Mouse (Mus musculus): ENCODE data around the gene Wdr91.

The Wdr91 gene

DNA sequence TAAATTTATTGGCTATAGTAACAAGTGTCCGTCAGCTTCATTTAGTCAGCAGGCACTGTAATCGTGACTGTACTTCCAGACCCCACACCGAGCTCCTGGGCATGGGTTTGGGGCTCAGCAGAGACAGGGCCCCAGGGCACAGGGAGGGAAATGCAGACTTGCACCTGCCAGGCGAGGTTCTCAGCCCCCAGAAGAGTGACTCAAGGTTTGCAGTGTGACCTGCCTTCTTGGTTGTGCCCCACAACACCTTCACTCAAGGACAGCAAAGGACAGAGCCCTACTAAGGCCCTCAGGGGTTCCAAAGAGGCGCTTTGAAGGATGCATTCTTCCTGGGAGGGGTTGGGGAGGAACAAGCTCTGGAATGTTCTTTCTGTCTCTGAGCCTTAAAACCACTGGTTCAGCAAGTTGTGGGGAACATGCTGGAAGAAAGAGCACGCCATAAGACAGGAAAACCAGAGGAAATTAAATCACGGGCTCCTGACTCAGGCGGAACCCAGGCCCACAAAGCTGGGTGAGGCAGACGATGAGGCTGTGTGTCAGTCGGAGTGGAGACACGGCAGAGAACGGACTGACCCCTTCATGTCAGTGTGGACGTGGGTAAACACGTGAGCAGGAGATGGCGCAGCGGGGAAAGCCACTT, 31.5 kb downstream of the Wdr91 start:
- no peak for DNase-seq (ENCODE audit: low spot score)

DNA sequence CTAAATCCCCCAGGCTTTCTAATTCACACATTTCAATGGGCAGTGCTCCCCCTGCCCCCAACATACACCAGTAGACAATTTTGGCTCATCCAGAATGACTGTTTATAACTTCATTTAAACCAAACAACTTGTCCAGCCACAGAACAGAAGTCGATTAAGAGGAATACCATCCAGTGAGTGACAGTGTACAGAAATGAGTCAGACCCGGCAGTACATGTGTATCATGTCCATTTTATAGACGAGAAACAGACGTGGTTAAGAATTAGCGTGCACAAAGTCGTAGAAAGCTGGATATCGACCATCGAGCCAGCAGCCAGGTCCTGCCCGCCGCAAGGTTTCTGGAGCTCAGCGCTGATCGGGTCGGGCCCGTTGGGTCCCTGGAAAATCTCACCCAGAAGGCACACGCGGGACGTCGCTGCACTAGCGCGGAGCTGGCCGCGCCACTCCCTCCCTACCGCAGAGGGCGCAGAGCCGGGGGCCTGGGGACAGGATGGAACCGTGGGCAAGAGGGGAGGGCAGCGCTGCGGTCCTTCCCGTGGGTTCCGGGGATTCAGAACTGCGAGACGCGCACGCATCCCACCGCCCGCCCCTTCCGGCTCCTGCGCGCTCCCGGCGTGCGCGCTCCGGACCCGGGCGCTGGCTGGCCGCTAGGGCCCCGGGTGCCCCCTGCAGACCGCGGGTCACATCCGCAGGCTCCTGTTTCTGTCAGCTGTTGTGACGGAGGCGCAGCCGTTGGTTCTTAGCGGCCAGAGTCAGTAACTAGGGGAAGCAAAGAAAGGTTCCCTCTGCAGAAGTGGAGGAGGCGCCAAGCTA, 33.0 kb downstream of the Wdr91 start, which contains the start of gene Cyren:
Gene Cyren (minus strand): TSS at position 552 of the 813 bp plus-strand sequence.
- peak; percentile 86 for DNase-seq (ENCODE audit: low spot score)

DNA sequence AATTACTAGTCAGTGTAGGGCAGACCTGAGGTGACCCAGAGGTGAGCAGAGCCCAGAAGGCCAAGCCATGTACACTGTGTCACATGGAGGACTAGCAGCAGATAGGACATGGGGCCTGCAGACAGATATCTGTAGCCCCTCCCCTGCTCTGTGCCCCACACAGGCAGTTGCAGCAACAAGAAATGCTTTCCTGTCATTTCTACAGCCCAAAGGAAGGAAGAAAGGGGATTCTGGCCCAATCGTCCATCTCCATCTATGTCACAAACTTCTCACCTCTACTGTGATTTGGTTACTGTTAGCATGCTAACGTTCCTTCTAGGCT, 33.9 kb downstream of the Wdr91 start:
- DNase-seq (ENCODE audit: low spot score): no peak

DNA sequence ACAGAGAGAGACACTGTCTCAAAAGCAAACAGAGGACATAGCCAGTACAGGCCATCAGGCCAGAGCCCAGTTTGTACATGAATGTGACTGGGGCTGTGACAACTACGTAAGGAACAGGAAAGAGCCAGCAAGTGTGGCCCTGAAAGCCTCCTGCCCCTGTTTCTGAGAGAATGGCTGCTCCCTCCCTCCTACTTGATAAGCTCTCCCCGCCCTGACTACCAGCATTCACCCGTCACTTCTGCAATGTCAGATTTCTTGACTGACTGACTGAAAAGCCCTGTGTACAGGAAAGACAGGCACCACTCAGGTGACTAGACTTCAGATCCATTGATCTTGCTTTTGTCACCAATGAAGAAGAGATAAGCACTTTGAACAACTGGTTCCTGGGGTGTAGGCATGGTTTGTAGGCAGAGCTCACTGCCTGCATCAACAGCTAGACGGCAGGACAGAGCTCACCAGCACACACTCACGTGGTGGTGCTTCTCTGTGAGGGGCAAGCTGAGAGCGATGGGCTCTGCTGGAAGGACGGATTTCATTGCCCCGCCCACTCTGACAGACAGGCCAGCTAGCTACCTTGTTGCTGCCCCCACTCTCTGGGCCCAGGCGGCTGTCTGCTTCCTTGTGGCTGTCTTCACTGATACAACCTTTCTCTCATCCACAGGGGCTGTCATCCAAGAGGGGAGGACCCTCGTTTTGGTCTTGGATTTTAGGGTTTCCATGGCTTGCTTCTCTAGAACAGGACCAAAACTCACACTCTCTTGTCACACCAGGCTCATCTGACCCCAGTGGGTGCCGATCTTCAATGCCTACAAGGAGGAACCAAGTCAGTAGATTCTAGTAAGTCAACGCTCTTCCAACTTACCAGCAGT, 34.5 kb downstream of the Wdr91 start:
- no peak for DNase-seq (ENCODE audit: low spot score)

DNA sequence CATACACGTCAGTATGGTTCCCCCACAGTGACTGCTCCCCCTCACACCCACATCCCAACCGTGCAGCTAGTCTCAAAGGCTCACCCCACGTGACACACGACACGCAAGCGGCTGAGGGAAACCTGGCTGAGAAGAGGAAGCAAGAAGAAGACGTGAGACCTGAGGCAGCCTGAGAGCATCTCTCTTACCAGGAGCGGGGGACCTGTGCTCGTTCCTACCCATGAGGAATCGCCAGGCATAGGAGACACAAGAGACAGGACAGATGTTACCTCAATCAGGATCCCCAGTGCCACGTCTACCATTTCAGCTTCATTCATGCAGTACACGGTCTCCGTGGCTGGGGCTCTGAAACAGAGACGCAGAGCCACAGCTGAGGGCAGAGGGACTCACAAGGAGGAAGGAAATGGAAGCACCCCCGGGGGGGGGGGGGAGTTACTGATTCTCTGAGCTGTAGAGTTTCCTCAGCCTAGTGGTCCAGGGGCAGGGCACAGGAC, 35.4 kb downstream of the Wdr91 start:
- DNase-seq (ENCODE audit: low spot score): no peak

DNA sequence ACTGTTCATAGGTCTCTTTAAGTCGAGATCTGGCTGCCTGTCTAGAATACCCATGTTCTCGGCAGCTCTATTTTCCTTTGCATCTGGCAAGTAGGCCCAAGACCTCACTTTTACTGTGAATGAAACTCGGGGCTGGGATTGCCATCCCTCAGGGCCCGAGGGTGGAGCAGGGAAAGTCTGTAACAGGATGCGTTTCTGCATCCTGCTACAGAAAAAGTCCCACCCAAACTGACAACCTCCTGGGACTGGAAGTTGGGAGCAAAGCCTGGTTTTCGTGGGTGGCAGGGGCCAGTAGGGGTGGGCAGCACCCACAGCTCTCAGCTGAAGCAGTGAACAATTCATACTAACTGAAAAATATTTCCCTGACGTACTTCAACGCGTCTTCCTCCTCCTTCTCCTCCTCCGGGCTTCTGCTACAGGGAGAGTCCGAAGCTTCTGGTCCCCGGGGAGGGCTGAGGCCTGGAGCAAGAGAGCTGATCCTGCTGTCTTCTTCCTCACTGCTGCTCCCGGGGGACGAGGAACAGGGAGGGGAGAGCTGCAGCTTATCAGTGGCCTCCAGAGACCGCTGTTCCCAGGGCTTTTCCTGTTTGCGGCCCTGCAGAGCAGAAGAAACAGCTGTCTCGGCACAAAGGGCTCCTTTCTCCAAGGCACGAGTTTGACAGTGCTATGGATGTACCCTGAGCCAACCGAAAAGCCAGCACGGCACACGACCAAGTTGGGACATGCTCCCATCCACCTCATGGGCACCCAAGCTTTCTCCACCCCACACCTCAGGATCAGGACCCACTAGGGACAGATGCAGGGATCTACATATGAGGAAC, 36.4 kb downstream of the Wdr91 start:
- DNase-seq (ENCODE audit: low spot score): peak; percentile 61

DNA sequence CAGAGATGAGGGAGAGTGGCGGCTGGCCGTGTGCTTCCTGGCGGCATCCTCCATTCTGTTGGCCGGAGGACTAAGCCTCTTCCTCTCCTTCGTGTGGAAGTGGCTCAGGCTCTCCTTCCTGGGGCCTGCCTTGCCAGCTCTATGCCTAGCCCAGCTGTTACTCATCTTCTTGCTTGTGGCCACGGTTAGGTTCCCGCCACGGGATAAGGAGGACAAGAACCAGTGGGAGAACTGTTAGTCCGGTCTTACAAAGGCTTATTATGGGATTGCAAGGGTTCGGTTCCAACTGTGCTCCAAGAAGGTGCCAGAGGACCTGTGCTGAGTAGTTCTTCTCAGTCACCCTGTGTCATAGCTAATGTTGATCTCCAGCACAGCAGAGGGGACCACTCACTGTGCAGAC, 37.8 kb downstream of the Wdr91 start:
- no peak for DNase-seq (ENCODE audit: low spot score)

DNA sequence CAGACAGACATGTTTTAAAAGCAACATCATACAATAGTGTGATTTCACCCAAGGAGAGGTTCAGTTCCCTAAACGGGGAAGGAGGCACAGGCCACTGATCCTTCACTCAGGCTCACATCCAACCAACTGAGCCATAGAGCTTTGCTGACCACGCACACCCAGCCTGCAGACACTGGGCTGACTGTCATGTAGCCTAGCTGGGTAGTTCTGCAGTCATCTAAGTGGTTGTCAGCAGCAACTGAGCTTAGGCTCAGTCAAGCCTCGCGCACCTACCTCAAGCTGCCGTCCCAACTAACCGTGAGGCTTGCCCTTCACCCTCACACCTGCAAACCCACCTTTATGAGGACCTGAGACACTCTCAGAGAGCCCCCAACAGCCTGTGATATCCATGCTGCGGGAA, 38.7 kb downstream of the Wdr91 start:
- DNase-seq (ENCODE audit: low spot score): no peak

DNA sequence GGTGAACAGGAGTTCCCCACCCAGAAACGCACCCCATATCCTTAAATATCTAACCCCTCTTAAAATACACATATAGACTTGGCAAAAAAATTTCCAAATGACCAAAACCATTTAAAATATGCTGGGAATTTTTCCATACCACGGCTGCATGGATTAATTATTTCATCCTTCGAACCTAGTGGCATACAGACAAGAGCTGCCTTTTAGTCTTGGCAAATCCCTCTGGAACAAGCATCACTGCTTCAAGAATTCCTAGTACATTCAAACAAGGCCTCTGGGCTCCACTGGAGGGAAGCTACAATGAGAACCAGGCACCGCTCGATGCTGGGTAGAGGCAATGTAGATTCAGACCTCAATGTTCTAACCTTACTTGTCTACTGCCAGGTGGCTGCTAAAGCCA, 40.0 kb downstream of the Wdr91 start:
- DNase-seq (ENCODE audit: low spot score): no peak

DNA sequence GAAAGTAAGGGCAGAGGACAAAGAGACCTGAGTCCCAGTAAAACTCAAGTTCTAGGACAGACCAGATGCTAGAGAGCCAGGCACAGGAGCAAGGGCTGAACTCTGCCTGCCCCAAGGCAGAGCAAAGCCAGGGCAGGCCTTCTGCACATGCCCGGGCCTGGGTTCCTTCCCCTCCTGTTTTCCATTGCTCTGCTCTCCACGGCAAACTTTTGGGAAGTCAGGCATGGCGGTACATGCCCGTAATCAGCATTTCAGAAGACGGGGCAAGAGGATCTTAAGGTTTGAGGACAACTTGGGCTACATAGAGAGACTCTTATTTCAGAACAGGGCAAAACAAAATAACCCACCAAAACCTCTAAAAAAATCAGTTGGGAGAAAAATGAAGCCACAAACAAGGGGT, 40.5 kb downstream of the Wdr91 start:
- no peak for DNase-seq (ENCODE audit: low spot score)

DNA sequence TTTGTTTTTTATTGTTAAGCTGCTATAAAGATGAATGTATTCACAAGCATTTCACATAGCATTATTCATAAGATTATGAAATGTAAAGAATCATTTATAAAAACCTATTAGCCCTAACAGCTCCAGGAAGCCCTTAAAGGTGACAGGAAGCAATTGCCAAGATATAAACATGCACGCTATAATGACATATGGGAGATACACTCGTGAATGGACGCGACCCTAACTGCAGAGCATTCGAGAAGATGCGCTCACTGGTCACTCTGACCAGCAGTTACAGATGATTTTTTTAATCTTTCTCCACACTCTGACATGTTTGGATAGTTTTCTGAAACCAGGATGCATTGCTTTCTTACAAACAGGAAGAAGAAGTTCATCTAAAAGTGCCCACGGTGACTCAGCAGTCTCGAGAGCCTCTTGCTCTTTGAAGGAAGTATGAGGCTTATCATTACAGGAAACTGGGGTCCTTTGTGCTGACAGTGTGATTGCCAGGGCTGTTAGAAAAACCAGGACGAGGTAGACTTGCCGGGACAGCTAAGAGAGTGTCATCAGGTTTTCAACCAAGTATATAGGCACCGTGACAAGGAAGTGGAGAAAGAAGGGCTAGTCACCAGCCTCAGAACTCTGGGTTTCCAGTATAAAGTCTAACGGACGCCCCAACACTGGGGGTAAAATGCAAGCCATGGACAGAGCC, 41.3 kb downstream of the Wdr91 start:
- no peak for DNase-seq (ENCODE audit: low spot score)

DNA sequence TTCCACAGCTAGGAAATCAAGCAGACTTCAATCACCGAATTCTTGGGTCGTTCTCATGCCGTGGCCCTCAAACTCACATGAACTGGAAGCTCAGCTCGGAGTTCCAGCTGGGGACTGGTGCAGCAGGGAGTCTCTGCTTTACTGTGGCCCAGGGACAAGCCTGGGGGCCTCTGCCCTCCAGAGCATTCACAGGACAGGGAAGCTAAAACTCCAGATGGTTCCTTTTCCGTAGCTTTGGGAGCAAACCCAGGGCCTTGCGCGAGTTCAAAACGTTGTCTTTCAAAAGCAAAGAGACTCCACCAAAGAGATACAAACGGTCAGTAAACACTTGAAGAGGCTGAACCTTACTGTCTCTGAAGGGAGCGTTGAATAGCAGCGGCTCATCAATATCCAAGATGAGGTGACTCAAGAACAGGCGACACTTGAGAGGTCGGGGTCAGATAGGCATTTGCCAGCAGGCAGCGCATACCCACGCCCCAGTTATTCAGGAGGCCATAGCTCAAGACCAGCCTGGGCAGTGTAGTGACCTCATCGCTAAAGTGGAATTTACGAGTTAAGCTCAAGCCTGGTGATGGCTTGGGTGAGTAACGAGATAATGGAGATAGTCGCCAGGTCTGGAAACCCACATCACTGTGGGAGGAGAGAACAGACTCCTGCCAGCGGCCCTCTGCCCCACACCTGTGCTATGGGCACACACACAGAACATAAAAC, 42.0 kb downstream of the Wdr91 start:
- no peak for DNase-seq (ENCODE audit: low spot score)

DNA sequence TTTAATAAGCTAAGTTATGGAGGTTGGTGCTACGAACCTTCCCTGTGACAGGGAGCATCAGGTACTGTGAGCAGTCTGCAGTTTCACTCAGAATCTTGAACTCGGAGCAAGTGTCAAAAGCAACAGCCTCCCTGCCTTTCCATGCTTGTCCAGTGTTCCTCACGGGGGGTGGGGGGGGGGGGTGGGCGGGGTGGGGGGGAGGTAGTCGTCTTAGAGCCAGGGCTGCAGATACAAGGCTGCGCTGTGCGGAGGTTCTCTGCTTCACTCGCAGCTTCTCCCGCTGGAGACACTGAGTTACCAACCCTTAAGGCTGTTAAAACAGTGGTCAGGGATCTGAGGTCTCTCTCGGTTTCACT, 42.7 kb downstream of the Wdr91 start:
- no peak for DNase-seq (ENCODE audit: low spot score)

DNA sequence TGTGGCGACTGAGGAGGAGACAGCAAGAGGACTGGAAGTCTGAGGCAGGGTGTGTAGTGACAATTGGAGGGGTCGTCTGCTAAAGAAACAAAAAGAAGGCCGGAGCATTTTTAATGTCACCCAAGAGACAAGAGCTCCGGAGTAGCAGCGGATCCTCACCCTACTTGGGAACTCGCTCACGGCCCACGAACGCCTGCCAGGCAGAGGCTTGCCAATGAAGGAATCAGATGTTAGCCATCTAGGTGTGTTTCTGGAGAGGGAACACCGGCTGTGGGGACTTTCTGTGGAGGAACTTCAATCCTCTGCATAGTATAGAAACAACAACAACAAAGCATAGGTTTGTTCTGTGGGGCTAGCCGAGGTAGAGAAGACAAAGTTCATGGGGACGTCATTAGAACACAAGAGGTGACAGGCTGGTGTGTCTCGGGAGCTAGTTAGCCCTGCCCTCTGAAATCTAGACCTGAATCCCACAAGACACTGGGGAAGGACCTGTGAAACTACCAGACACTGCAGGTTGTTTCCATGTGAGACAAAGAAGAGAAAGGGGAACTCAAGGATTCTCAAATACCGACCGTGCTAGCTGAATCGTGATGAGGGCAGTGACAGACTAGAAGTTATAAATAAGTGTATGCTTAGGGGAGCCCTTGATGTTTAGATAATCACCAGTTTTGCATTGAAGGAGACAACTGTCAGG, 43.2 kb downstream of the Wdr91 start:
- DNase-seq (ENCODE audit: low spot score): no peak

DNA sequence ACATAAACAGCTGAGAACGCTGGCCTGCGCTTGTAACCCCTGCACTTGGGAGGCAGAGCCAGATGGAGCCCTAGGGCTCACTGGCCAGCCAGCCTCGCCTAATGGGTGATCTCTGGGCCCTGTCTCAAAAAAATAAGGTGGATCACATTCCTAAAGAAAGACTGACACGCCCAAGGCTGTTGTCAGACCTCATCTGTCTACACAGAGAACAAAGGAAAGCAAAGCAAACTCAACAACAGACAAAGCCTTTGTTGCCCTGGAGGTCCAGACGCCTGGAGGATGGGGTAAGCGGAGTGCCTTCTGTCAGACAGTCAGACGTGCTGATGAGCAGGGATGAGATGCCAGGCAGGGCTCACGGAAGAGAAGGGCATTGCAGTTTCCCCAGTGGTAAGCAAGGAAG, 43.9 kb downstream of the Wdr91 start:
- no peak for DNase-seq (ENCODE audit: low spot score)

DNA sequence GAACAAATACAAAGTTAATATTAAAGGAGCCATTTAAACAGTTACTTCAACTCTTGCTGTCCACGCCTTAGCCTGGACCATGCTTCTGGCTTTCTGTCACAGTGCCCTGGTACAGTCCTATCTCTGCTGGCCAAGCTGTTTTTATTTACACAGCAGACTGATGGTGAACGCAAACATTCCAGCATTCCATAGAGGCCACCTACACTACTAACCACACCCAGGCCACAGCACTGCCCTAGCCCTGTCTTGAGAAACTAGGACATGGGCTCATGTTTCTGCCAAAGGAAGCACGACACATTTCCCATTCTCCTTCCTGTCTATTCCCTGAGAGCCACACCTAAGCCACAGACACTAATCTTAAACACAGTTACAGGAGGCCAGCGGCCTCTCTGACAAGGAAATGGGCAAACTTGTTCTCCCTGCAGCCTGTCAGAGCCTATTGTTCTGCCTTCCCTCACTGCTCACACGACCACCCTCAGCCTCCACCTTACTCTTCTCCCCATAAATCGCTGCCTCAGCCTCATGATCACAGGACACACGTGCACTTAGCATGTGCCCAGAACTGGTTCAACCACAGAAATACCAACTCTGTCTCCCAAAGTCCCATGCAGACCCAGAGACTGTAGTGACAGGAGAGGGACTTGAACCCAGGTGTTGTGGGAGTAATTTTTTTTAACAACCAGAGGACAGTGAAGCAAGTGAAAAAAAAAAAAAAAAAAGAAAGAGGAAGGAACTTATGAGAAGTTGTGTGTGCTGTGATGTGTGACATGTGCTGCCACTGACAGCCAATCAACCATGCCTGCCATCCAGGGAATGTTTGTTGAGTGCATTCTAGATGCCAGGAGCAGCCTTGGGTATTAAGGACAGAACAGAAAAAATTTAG, 44.7 kb downstream of the Wdr91 start:
- DNase-seq (ENCODE audit: low spot score): no peak

DNA sequence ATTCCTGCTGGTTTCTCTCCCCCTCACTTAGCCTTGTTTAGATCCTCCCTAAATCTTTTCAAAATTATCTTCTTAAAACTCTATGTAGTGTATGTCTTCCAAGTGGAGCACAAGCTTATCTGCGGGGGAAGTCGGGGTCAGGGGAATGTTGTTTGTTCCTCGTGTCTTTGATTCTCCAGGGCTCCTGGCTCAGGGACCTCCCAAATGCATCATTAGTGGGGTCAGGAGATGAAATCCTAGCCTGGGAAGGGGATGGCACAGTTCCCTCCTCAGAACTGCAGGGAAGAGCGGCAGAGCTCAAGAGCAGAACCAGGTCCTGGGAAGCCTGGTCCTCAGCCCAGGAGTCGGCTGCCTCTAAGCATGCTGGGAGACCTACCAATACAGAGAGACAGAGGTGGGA, 45.5 kb downstream of the Wdr91 start:
- DNase-seq (ENCODE audit: low spot score): no peak

DNA sequence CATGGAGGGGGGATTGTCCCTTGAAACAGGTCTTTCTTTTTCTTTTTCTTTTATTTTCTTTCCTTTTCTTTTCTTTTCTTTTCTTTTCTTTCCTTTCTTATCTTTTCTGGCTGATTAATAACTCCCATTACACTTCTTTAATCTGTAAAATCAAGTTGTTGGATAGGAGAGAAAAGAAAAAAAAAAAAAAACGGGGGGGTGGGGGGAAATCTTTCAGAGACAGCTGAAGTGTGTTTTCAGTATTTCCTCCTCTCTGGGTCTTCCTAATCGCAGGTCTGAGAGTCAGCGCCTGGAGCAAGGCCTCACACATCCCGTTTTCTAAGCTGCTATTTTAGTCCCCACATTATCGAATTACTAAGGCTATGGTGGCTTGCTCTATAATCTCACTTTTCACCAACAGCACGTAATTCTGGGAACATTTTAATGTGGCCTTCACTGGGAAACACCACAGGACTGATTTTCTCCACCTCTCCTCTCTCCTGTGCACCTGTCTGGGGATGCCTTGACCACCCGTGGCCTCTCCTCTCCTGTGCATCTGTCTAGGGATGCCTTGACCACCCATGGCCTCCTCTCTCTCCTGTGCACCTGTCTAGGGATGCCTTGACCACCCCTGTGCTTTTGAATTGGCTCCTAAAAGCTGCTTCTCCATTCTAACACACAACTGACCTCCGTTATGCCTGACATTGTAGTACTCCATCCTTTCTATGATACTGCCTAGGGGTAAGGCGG, 46.7 kb downstream of the Wdr91 start:
- no peak for DNase-seq (ENCODE audit: low spot score)
